Mouse (Mus musculus) heart, postnatal 0 days (tissue): Measurements from ENCODE around the gene Mafg. TPM values are rescaled to one million over a fixed set of nuclear protein-coding genes. Genes with fewer than 3 reads are reported as not detected.

Experiments
- ATAC-seq: fragments of 200-750 bp; cut with Nextera tagmentation; 2 replicates; pipeline ENCODE4 v1.8.0; 2017; ENCODE audit warnings: low read depth, moderate number of reproducible peaks, moderate library complexity; ENCODE audit not compliant: insufficient read depth
- DNase-seq: peaks from one replicate; pipeline ENCODE4 v3.0.0-alpha.2; 2016; ENCODE audit warnings: low spot score
- H3K27ac ChIP-seq: fragments of 300-500 bp; sonication (generic); 2 replicates; pipeline ENCODE4 v1.5.1; 2014; ENCODE audit warnings: low read depth, mild to moderate bottlenecking
- H3K27me3 ChIP-seq: fragments of 300-500 bp; sonication (generic); 2 replicates; pipeline ENCODE4 v1.6.1; 2014; ENCODE audit warnings: low read length, mixed read lengths; ENCODE audit not compliant: control insufficient read depth, insufficient read depth
- H3K36me3 ChIP-seq: fragments of 300-500 bp; sonication (generic); replicated peaks from 2 replicates; pipeline ENCODE4 v1.6.1; 2014; ENCODE audit warnings: low read length, mixed read lengths; ENCODE audit not compliant: control insufficient read depth, insufficient read depth
- H3K4me1 ChIP-seq: fragments of 300-500 bp; sonication (generic); 2 replicates; pipeline ENCODE4 v1.6.1; 2014; ENCODE audit warnings: antibody characterized with exemption; ENCODE audit not compliant: control insufficient read depth, insufficient read depth
- H3K4me2 ChIP-seq: fragments of 300-500 bp; sonication (generic); 2 replicates; pipeline ENCODE4 v1.6.1; 2014; ENCODE audit warnings: low read depth, mild to moderate bottlenecking, low read length, moderate library complexity
- H3K4me3 ChIP-seq: fragments of 300-500 bp; sonication (generic); 2 replicates; pipeline ENCODE4 v1.5.1; 2014; ENCODE audit warnings: low read depth, low read length
- H3K9ac ChIP-seq: fragments of 300-500 bp; sonication (generic); replicated peaks from 2 replicates; pipeline ENCODE4 v1.6.1; 2014; ENCODE audit warnings: low read depth, low read length, mixed read lengths
- H3K9me3 ChIP-seq: fragments of 300-500 bp; sonication (generic); replicated peaks from 2 replicates; pipeline ENCODE4 v1.6.1; 2016; ENCODE audit warnings: low read length; ENCODE audit not compliant: control insufficient read depth
- CTCF ChIP-seq: IDR thresholded peaks from 2 replicates; pipeline ENCODE4 v1.5.1; 2016; ENCODE audit warnings: antibody characterized with exemption, control low read depth, low read depth
- EP300 ChIP-seq: IDR thresholded peaks from 2 replicates; pipeline ENCODE4 v1.6.1; 2016; ENCODE audit warnings: antibody characterized with exemption, low read depth
- WGBS: fragments of 180-500 bp; shearing (Covaris S2); extraction: QIAGEN DNeasy Blood & Tissue Kit; methylation state at CpG from one replicate; pipeline ENCODE4 v1.1.7; 2014; 5-methylcytosine and 5-hydroxymethylcytosine counted together
- polyA plus RNA-seq: library from polyadenylated mRNA; unstranded; fragments of >200 nt; fragmentation: Nextera tagmentation; extraction: Ambion mirVana; gene quantifications from 2 replicates; pipeline ENCODE4 v1.2.1, GENCODE M21; 2015
- total RNA-seq: library from RNA; depleted of rRNA; stranded (reverse); fragments of >200 nt; gene quantifications from 2 replicates; pipeline ENCODE4 v1.2.3, GENCODE M21; 2014; ENCODE audit warnings: low replicate concordance

The Mafg gene
- total and polyA plus RNA-seq, 2 experiments from 2014 or later, result 13.6 to 37.7 TPM

DNA sequence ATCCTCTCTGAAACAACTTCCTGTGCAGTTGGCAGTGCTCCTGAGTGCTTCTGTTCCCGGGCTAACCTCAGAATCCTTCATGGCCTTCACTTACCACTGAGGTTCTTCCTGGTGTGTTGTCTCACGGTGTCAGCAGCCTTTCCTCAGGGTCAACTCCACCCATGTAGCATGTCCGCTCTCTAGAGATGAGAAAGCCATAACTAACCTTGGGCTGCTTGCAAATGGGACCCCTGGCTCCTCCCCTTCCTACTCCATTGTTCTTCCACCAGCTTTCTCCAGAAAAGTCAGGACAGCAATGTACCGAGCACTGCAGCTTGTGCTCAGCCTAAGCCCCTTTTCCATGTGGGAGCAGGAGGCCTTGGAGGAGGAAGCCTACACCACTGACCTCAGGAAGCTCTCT lies 26.6 kb downstream of the Mafg start:
- Histone ChIP-seq H3K4me1 (peaks cover 21% of the 10 kb centered on the region; the same call in 1 of the 2 replicates), H3K9me3 (no peaks in the 10 kb centered on the region), H3K27ac (peak overlapping the region; percentile 52), H3K4me3 (no peak overlapping the region), H3K27me3 (no peaks in the 10 kb centered on the region), H3K36me3 (peaks cover 56% of the 10 kb centered on the region), H3K9ac (no peak overlapping the region), H3K4me2 (no peak overlapping the region)
- WGBS, result 64% methylated on average over 4 of the region's 4 CpGs
- DNase-seq (no peak), ATAC-seq (no peak)
- TF ChIP-seq EP300 (no peak), CTCF (no peak)

DNA sequence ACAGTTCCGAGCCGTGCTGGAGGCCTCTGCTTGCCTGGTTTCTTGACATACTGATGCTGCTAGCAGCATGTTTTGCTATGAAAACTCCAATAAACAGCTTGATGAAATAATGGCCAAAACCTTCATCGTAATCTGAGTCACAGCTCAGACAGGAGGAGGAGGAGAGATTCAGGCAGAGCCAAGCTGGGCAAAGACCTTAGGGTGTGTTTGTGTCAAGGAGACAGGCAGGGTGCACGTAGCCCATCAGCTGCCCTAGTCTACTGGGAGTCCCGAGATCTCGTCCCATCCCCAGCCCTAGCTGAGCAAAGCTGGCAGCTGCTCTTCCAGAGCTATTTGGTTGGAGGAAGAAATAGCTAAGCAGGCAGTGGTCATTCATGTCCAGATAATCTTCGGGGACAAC lies 27.7 kb downstream of the Mafg start:
- WGBS, result 82% methylated on average over 7 of the region's 7 CpGs
- Histone ChIP-seq H3K9me3 (no peaks in the 10 kb centered on the region), H3K36me3 (peaks cover 52% of the 10 kb centered on the region), H3K4me1 (peaks cover 21% of the 10 kb centered on the region; the same call in 1 of the 2 replicates), H3K27ac (no peak overlapping the region), H3K27me3 (no peaks in the 10 kb centered on the region), H3K4me3 (no peak overlapping the region), H3K4me2 (no peak overlapping the region), H3K9ac (no peak overlapping the region)
- no peak for TF ChIP-seq EP300
- no peak for TF ChIP-seq CTCF
- ATAC-seq (no peak), DNase-seq (no peak)

DNA sequence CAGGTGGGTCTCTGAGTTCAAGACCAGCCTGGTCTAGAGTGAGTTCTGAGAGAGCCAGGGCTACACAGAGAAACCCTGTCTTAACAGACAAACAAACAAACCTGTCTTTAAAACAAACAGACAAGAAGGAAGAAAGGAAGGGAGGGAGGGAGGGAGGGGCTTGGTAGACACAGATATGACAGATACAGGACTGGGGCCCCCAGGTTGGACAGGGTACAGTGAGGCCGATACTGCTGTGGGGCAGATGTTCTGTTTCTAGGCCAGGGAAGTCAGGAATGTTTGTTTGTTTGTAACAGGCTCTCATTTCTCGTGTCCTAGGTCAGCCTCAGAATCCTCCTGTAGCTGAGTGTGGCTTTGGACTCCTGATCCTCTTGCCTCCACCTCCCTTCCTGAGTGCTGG lies 29.9 kb downstream of the Mafg start:
- Histone ChIP-seq H3K4me3 (no peak overlapping the region), H3K4me2 (no peak overlapping the region), H3K4me1 (peaks cover 20% of the 10 kb centered on the region; the same call in 1 of the 2 replicates), H3K36me3 (peaks cover 53% of the 10 kb centered on the region), H3K9me3 (no peaks in the 10 kb centered on the region), H3K9ac (no peak overlapping the region), H3K27me3 (no peaks in the 10 kb centered on the region), H3K27ac (no peak overlapping the region)
- 82% methylated on average over 2 of the region's 2 CpGs for WGBS
- DNase-seq, result no peak
- no peak for ATAC-seq
- TF ChIP-seq EP300 (no peak), CTCF (no peak)

DNA sequence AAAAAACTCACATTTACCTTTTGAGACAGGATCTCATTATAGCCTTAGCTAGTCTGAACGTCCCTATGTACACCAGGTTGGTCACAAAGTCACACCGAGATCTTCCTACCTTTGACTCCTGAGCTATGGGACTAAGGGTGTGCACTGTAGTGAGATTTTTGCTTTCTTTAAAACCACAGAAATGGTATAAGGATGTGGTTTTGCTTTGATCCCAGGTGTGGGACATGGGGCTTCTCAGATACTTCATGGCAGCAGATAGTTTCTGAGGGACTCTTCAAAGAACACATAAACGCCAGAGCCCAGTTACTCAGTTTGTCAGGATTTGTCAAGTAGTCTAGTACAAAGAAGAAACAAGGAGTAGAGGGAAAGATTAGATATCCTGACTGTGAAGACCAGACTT lies 32.7 kb downstream of the Mafg start:
- Histone ChIP-seq H3K9me3 (no peaks in the 10 kb centered on the region), H3K27ac (no peak overlapping the region), H3K4me3 (no peak overlapping the region), H3K9ac (no peak overlapping the region), H3K27me3 (no peaks in the 10 kb centered on the region), H3K4me1 (peaks cover 12% of the 10 kb centered on the region), H3K4me2 (no peak overlapping the region), H3K36me3 (peaks cover 61% of the 10 kb centered on the region)
- DNase-seq (no peak), ATAC-seq (no peak)
- no peak for TF ChIP-seq EP300
- TF ChIP-seq CTCF, result no peak
- 91% methylated on average over 3 of the region's 3 CpGs for WGBS

DNA sequence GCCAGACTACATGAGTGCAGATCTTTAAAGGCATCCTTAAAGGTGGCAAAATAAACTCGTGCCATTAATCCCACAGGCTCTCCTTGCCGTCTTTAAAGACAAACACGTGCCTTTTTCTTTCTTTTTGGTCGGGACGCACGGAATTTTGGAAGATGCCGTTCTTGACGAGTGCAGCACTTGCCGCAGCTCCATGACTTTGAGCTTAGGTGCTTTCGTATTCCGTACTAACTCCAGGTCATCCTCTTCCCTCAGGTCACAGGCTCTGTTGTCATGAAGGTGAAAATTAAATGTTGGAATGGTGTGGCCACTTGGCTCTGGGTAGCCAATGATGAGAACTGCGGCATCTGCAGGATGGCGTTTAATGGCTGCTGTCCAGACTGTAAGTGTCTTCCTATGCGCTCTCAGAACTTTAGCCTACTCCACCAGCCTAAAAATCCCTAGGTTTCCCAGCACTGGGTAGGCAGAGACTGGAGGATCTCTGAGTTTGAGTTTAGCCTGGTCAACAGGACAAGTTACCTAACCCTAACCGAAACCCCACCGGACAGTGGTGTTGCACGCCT lies 34.3 kb downstream of the Mafg start:
- ATAC-seq (no peak), DNase-seq (no peak)
- Histone ChIP-seq H3K27ac (peak overlapping the region; percentile 79; the same call in 1 of the 2 replicates), H3K9me3 (no peaks in the 10 kb centered on the region), H3K4me2 (peak overlapping the region; percentile 71), H3K27me3 (no peaks in the 10 kb centered on the region), H3K4me3 (peak overlapping the region; percentile 89), H3K9ac (peak overlapping the region; percentile 49; the same call in 1 of the 2 replicates), H3K4me1 (peaks cover 12% of the 10 kb centered on the region), H3K36me3 (peaks cover 59% of the 10 kb centered on the region)
- WGBS, result 42% methylated on average over 17 of the region's 17 CpGs
- no peak for TF ChIP-seq CTCF
- TF ChIP-seq EP300, result no peak
